Mouse (Mus musculus): ENCODE results near the gene a. TPM values are rescaled to one million over a fixed set of nuclear protein-coding genes. Genes with fewer than 3 reads are reported as not detected.
A peak's percentile ranks its signal among the peaks of the same experiment; 100 is the strongest.
"Not testable (repeated sequence)": the region's sequence is repeated elsewhere in the genome, so short reads cannot be mapped to it uniquely, and the experiment has no call there.

a gene
- polyA plus RNA-seq, 1 experiment from 2014 or later = 1.7 TPM

DNA sequence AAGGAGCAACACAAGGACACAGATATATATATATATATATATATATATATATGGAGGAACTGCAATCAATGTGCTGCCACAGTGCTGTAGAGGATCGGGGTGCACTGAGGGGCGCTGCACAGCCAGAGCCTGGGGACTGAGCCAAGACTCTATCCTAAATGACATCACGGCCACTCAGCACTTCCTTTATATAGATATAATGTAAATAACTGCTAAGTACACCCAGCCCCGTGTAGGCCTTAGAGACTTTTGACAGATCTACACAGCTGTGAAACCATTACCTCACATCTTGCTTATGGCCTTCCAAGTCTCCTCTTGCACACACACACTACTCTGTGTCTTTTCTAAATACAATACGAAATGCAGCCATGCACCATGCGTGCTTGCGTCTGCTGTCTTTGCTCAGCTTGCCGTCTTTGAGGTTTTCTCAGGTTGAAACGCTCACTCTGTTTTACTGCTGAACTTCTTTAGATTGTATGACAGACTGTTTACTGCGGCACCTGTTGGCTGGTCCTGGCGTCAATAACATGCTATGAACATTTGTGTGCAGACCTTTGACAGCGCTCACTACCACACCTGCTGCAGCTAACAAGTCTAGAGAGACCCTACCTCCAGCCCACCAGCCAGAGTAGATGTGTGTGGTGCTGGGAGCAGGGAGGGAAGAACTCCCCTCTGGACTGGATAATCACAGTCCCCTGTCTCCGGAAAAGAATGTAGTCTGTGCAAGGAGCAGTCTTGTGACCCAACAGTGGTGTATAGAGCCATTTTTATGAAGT lies 126.9 kb downstream of the a start:
- Histone ChIP-seq H3K27ac (no peak overlapping the region), H3K4me3 (replicated peaks) (no peak overlapping the region), H3K27me3 (peaks cover 30% of the 10 kb centered on the region), H3K4me1 (no peaks in the 10 kb centered on the region), H3K9me3 (no peaks in the 10 kb centered on the region), H3K9ac (no peak overlapping the region), H3K4me2 (no peak overlapping the region), H3K36me3 (replicated peaks) (no peaks in the 10 kb centered on the region)
- ATAC-seq (ENCODE audit: low FRiP score) = no peak
- WGBS = 88% methylated on average over 13 of the region's 13 CpGs

DNA sequence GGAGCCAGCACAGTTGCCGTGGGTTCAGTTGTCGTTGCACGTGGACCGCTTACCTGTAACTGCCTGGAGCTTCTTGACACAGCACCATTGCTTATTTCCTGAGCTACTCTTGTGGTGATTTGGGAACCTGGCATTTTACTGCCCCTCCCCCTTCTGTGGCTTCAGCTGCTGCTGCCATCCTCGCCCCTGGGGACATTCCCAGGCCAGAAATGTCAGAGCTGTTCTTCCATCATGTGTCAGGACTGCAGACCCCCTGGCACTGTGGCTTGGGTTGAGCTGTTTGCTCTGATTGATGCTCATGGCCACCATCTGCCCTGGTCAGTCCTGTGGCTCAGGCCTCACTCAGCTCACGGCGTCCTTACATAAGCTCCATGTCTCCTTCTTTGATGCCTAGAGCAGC lies 129.7 kb downstream of the a start:
- no peak overlapping the region for H3K4me2 ChIP-seq
- no peak overlapping the region for H3K4me3 ChIP-seq (replicated peaks)
- H3K36me3 ChIP-seq (replicated peaks) = no peaks in the 10 kb centered on the region
- WGBS = 91% methylated on average over 7 of the region's 7 CpGs
- no peak overlapping the region for H3K27ac ChIP-seq
- H3K9ac ChIP-seq = no peak overlapping the region
- H3K4me1 ChIP-seq = peaks cover 5% of the 10 kb centered on the region
- no peak for ATAC-seq (ENCODE audit: low FRiP score)
- no peaks in the 10 kb centered on the region for H3K9me3 ChIP-seq
- peaks cover 36% of the 10 kb centered on the region for H3K27me3 ChIP-seq

DNA sequence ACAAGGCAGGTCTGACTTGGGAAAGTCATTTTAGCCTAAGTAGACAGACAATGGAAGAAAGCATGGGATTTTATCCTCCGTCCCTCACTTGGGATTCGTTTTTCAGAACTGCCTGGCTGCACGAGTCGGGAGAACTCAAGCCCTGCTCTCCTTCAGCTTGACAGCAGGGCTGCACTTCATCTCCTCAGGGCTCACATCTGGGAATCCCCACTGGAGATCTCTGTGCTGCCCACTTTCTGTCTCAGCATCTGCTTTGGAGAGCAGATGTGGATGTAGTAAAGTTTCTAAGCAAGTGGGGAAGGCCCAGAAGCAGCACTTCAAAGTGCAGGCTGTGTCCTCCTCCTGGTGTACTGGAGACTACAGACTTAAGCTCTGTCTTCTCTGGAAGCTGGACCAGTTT lies 130.9 kb downstream of the a start:
- H3K4me1 ChIP-seq; H3K9me3 ChIP-seq; H3K36me3 ChIP-seq (replicated peaks); H3K4me3 ChIP-seq (replicated peaks); H3K4me2 ChIP-seq; H3K9ac ChIP-seq; ATAC-seq (ENCODE audit: low FRiP score); H3K27ac ChIP-seq: not testable (repeated sequence)
- WGBS = no CpG with 5 or more reads among the region's 4 CpGs
- H3K27me3 ChIP-seq = peaks cover 33% of the 10 kb centered on the region

DNA sequence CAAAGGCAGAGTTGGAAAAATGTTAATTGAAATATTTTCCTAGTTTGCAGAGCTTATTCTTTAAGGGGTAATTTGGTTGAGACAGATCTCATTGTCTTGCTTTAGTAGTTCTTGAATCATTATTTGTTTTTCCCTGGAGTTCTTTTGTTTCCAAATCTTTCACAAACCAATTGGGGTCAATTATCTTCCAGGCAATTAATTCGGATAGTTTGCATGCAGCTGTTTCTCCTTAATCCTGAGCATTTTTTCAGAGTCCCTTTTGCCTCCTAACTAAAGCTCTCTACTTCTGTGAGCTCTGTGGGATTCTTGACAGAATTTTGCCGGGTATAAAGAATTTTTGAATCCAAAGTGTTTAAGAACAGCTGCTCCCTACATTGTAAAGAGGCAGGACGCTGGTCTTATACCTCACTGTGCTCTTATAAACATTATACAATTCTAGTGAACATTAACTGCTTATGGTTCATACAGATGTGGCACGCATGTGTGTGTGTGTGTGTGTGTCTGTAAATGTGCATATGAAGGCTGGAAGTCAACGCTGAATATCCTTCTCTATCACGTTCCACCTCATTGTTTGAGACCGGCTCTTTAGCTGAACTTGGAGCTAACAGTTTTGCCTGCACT lies 134.3 kb downstream of the a start:
- no peak for ATAC-seq (ENCODE audit: low FRiP score)
- H3K4me2 ChIP-seq = no peak overlapping the region
- H3K4me1 ChIP-seq = peaks cover 7% of the 10 kb centered on the region
- peak overlapping the region; percentile 59; the same call in 1 of the 2 replicates for H3K27ac ChIP-seq
- H3K27me3 ChIP-seq = peaks cover 43% of the 10 kb centered on the region
- H3K9ac ChIP-seq = no peak overlapping the region
- 14% methylated on average over 7 of the region's 7 CpGs for WGBS
- H3K9me3 ChIP-seq = no peaks in the 10 kb centered on the region
- no peaks in the 10 kb centered on the region for H3K36me3 ChIP-seq (replicated peaks)
- H3K4me3 ChIP-seq (replicated peaks) = no peak overlapping the region

DNA sequence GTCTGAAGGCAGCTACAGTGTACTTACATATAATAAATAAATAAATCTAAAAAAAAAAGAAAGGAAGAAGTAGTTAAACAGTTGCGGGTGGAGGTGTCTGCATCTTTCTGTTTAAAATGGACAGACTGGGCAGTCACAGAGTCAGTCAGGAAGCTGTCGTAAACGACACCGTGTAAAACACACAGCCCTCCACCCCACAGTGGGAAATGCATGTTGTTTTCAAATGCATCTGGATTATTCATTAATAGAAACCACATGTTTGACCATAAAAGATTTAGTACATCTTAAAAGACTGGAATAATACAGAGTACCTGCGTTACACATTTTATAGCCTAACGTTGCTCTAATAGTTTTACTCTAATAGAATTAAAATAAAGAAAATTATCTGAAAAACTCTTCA lies 135.6 kb downstream of the a start:
- ATAC-seq (ENCODE audit: low FRiP score) = no peak
- Histone ChIP-seq H3K4me3 (replicated peaks) (no peak overlapping the region), H3K27me3 (peaks cover 41% of the 10 kb centered on the region), H3K4me2 (no peak overlapping the region), H3K27ac (no peak overlapping the region), H3K9ac (no peak overlapping the region), H3K36me3 (replicated peaks) (no peaks in the 10 kb centered on the region), H3K9me3 (no peaks in the 10 kb centered on the region), H3K4me1 (peaks cover 7% of the 10 kb centered on the region)
- 86% methylated on average over 6 of the region's 6 CpGs for WGBS

DNA sequence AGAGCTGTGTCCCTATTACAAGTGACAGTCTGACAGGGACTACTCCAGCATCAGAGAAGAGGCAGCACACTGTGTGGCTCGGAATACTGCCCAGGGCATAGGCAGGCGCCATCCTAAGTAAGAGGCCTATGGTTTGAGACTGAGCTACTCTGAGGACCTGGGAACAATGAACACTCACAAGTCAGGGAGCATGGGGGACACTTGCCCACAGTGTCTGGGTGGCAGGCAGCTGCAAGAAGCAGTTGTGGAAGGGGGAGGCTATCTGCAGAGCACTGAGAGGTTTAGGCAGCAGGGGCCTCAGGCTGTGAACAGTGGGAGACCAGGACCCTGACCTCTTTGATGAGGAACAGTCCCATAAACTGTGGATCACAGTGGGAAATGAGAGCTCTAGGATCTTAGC lies 137.1 kb downstream of the a start:
- no peak overlapping the region for H3K4me3 ChIP-seq (replicated peaks)
- 0 out of 2 replicates have a peak overlapping the region, but pooled peaks have one; percentile 21 for H3K27ac ChIP-seq
- 30% methylated on average over 2 of the region's 2 CpGs for WGBS
- H3K9me3 ChIP-seq = no peaks in the 10 kb centered on the region
- no peak overlapping the region for H3K4me2 ChIP-seq
- no peaks in the 10 kb centered on the region for H3K36me3 ChIP-seq (replicated peaks)
- no peak for ATAC-seq (ENCODE audit: low FRiP score)
- H3K4me1 ChIP-seq = peaks cover 7% of the 10 kb centered on the region
- H3K9ac ChIP-seq = no peak overlapping the region
- H3K27me3 ChIP-seq = peaks cover 39% of the 10 kb centered on the region

DNA sequence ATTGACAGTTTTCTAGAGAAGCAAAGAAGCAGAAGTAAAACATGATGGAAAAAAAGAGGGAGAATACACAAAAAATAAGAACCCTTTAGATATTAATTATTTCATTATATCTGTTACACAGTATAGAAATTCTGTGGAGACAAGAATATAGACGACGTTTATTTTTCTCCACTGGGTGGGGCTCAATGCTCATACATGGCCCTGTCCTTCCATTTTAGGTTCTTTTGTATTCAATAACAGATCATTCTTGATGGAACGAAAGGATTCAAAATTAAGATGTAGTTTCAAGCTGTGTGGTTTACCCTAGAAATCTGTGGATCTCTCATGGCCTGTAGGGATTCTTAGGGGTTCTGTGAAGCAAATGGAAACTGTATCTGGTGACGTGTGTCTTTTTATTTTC lies 142.7 kb downstream of the a start:
- Histone ChIP-seq H3K4me2 (no peak overlapping the region), H3K4me1 (no peaks in the 10 kb centered on the region), H3K27ac (no peak overlapping the region), H3K9ac (no peak overlapping the region), H3K4me3 (replicated peaks) (no peak overlapping the region), H3K27me3 (peaks cover 23% of the 10 kb centered on the region), H3K36me3 (replicated peaks) (no peaks in the 10 kb centered on the region), H3K9me3 (no peaks in the 10 kb centered on the region)
- WGBS = 70% methylated on average over 4 of the region's 4 CpGs
- no peak for ATAC-seq (ENCODE audit: low FRiP score)

DNA sequence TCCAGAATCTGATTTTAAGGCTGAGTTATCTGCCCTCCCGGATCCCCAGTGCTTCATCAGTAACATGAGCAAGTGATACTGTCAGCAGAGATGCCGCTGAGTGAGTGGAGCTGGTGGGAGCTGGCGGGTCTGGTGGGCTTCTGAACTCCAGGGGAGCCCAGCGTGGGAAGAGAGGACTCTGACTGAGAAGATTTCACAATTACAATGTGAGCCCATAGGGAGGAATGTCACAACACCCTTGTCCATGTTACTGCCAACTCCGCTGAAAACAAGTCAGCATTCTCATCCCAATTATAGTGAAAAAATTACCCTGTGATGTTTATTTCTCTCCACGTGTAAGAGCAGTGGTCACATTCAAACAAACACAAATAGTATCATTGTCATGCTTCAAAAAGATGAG lies 144.9 kb downstream of the a start:
- WGBS = 74% methylated on average over 6 of the region's 6 CpGs
- no peak for ATAC-seq (ENCODE audit: low FRiP score)
- Histone ChIP-seq H3K4me1 (no peaks in the 10 kb centered on the region), H3K4me2 (no peak overlapping the region), H3K4me3 (replicated peaks) (no peak overlapping the region), H3K36me3 (replicated peaks) (no peaks in the 10 kb centered on the region), H3K9ac (no peak overlapping the region), H3K27ac (no peak overlapping the region), H3K9me3 (no peaks in the 10 kb centered on the region), H3K27me3 (peaks cover 6% of the 10 kb centered on the region; the same call in 1 of the 2 replicates)

DNA sequence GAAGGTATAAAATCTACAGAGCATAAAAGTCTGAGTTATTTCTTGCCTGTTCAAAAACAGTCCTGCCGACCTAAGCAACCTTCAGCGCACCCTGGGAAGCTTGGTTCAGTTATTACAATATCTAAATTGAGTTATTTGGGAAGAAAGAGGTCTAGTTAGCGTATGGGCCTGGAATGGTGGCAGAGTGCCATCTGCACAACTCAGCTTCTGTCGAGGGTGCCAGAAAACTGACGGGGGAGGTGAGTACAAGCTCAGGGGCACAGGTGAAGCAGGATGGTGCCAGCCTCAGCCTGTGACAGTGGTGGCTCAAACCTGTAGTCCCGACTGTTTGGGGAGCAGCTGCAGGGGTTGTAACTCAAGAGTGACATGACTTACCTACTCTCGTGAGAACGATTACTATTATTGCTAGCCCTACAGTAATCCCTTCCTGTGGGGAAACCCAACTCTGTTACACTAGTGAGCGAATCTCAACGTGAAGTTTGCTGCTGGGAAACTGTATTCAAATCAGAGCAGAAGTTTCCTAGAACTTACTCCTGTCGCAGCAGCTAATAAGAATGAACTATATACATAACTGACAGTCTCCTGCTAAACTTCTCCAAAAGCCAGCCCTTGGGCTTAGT lies 145.4 kb downstream of the a start:
- Histone ChIP-seq H3K9ac (no peak overlapping the region), H3K4me2 (no peak overlapping the region), H3K4me1 (peaks cover 3% of the 10 kb centered on the region; the same call in 1 of the 2 replicates), H3K27me3 (0 out of 2 replicates have a peak, but pooled peaks cover under 1% of the 10 kb centered on the region), H3K36me3 (replicated peaks) (no peaks in the 10 kb centered on the region), H3K9me3 (no peaks in the 10 kb centered on the region), H3K4me3 (replicated peaks) (no peak overlapping the region), H3K27ac (no peak overlapping the region)
- WGBS = 79% methylated on average over 11 of the region's 11 CpGs
- ATAC-seq (ENCODE audit: low FRiP score) = no peak

DNA sequence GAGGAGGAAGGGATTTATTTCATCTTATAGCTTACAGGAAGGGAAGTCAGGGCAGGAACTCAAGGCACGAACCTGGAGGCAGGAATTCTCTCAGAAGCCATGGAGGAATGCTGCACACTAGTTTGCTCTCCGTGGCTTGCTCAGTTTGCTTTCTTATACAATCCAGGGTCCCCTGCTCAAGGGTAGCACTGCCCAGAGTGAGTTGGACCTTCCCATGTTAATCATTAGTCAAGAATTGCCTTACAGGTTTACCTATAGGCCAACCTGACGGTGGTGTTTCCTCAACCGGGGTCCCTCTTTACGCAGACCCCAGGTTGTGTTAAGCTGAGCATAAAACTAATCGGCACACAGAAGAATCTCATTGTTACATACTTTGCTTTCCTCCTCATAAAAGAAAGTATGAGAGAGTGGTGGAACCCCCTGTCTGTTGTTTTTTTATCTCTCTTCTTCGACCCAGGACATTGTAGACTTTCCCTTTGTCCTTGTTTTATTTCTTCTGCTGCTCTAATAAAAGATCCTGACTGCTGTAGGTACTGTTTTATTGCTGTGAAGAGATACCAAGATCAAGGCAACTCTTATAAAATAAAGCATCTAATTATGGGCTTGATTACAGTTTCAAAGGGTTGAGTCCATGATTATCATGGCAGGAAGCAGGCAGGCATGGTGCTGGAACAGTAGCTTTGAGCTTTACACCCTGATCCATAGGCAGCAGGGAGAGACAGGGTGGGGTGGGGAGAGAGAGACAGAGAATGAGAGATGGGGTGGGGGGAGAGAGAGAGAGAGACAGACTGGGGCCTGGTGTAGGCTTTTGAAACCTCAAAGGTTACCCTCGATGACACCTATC lies 146.6 kb downstream of the a start:
- H3K4me2 ChIP-seq = no peak overlapping the region
- ATAC-seq (ENCODE audit: low FRiP score) = no peak
- WGBS = 86% methylated on average over 8 of the region's 8 CpGs
- H3K4me1 ChIP-seq = peaks cover 13% of the 10 kb centered on the region
- no peak overlapping the region for H3K4me3 ChIP-seq (replicated peaks)
- no peak overlapping the region for H3K27ac ChIP-seq
- 0 out of 2 replicates have a peak, but pooled peaks cover 4% of the 10 kb centered on the region for H3K27me3 ChIP-seq
- H3K9ac ChIP-seq = no peak overlapping the region
- no peaks in the 10 kb centered on the region for H3K9me3 ChIP-seq
- H3K36me3 ChIP-seq (replicated peaks) = no peaks in the 10 kb centered on the region

DNA sequence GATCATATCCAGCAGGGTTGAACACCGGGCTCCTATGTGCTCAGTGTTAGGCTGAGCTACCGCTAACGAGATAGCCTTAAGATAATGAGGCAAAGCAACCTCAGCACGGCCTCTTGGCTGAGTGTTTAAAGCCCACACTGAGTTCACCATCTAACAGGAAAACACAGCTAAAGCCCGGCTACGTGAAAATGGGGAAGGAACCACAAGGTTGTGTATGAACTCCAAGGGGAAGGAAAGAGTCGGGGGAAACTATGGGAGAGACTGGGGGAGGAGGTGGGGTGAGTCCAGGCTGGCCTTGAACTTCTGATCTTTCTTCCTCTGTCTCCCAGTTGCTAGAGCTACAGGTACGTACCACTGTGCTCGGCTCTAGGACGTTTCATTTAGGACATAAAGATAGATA lies 150.8 kb downstream of the a start:
- WGBS = 62% methylated on average over 10 of the region's 10 CpGs
- H3K4me1 ChIP-seq = peaks cover 16% of the 10 kb centered on the region

DNA sequence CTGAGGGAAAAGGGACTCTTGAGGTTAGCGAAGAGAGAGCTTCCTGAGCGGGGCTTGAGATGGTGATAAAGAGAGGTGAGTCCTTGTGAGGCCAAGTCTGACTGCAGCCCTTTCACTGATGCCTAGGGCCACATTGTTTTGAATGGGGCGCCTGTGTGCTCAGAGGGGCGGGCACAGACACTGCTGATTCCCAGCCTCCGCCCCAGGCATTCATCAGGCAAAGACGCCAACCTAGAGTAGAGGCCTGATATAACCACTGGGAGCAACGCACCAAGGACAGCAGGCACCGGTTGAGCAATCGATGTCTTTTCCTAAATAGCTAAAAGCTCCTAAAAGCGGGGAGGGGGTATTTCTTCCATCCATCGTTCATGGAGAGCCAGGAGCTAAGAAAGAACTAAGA lies 151.3 kb downstream of the a start:
- H3K36me3 ChIP-seq (replicated peaks) = no peaks in the 10 kb centered on the region
- WGBS = 36% methylated on average over 11 of the region's 11 CpGs
- peak overlapping the region; percentile 27; the same call in 1 of the 2 replicates for H3K9ac ChIP-seq
- H3K27ac ChIP-seq = no peak overlapping the region
- H3K4me2 ChIP-seq = peak overlapping the region; percentile 36; the same call in 1 of the 2 replicates
- H3K4me3 ChIP-seq (replicated peaks) = no peak overlapping the region
- no peaks in the 10 kb centered on the region for H3K9me3 ChIP-seq
- H3K27me3 ChIP-seq = peaks cover 10% of the 10 kb centered on the region; the same call in 1 of the 2 replicates
- H3K4me1 ChIP-seq = peaks cover 16% of the 10 kb centered on the region
- no peak for ATAC-seq (ENCODE audit: low FRiP score)

More for the DNA sequence above, 150.8 kb downstream of the a start:
- Histone ChIP-seq H3K36me3 (replicated peaks) (no peaks in the 10 kb centered on the region), H3K4me2 (no peak overlapping the region), H3K27ac (no peak overlapping the region), H3K27me3 (peaks cover 10% of the 10 kb centered on the region; the same call in 1 of the 2 replicates), H3K9ac (no peak overlapping the region), H3K9me3 (no peaks in the 10 kb centered on the region), H3K4me3 (replicated peaks) (no peak overlapping the region)
- ATAC-seq (ENCODE audit: low FRiP score) = no peak
